24 mouse cellular contexts compared by ENCODE assay signal in the genomic region with DNA sequence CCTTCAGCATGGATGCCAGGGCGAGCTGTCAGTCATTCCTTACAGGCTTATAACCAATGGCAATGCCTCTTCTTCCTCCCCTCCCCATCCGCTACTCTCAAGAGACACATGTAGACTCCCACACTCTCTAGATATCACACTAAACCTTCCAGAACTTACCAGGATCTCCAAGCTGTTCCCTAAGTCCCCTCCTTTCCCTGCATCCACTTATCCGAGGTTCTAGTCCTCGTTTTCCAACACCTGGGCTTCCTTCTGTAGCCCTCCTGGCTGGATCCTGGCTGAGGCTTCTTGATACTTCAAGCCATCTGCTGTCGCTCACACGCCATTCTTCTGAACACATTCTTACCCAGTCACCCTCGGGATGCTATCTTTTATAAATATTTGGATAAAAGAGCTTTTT.
"Had no signal": no experiment of that assay in that cellular context is flagged by ENCODE, and none has a peak within 500 bp of the region (broad histone marks: within the 10 kb centered on the region; RNA-seq: fewer than 3 reads in every experiment).

No protein-coding gene starts in this region.

- H3K27me3 ChIP-seq: heart, embryonic 12.5 days; hindbrain, embryonic 12.5 days; limb, embryonic 12.5 days; liver, embryonic 13.5 days had no signal

- DNase-seq: gastrocnemius, adult 2 months; gastrocnemius, postnatal 10 days; gastrocnemius, postnatal 25 days; heart, adult 18-20 months; heart, postnatal 10 days; heart, postnatal 4 days; kidney, adult 18-20 months; kidney, adult 8-10 months; kidney, postnatal 10 days; kidney, postnatal 4 days; liver; liver, embryonic 13.5 days had no signal

- H3K36me3 ChIP-seq: heart, embryonic 10.5 days; heart, embryonic 12.5 days; hindbrain, embryonic 10.5 days; hindbrain, embryonic 12.5 days; limb, embryonic 10.5 days; limb, embryonic 12.5 days had no signal

- H3K27ac ChIP-seq: gastrocnemius, adult 2 months; heart, embryonic 10.5 days; hindbrain, embryonic 10.5 days; hindbrain, embryonic 12.5 days; hindbrain, embryonic 14.5 days; left cerebral cortex, adult 2 months; limb, embryonic 10.5 days; limb, embryonic 12.5 days; liver, embryonic 13.5 days had no signal

- H3K4me1 ChIP-seq: hindbrain, embryonic 10.5 days; hindbrain, embryonic 12.5 days; limb, embryonic 10.5 days; limb, embryonic 12.5 days had no signal

- H3K4me2 ChIP-seq: heart, embryonic 12.5 days; hindbrain, embryonic 12.5 days; hindbrain, embryonic 14.5 days; limb, embryonic 12.5 days; liver, embryonic 11.5 days; liver, embryonic 13.5 days had no signal

- H3K9me3 ChIP-seq: heart, embryonic 10.5 days; heart, embryonic 12.5 days; hindbrain, embryonic 10.5 days; hindbrain, embryonic 12.5 days; limb, embryonic 10.5 days; limb, embryonic 12.5 days; liver, embryonic 13.5 days had no signal

- H3K9ac ChIP-seq: heart, embryonic 12.5 days; hindbrain, embryonic 12.5 days; hindbrain, embryonic 14.5 days; limb, embryonic 12.5 days; liver, embryonic 13.5 days had no signal

- H3K4me3 ChIP-seq: gastrocnemius, adult 2 months; heart, embryonic 10.5 days; heart, embryonic 12.5 days; hindbrain, embryonic 10.5 days; hindbrain, embryonic 12.5 days; left cerebral cortex, adult 2 months; limb, embryonic 10.5 days; limb, embryonic 12.5 days; liver, embryonic 13.5 days had no signal

- ATAC-seq: hindbrain, embryonic 16.5 days; inflammation-experienced regulatory T-cells, adult 6 months; intestine, postnatal 0 days had no signal
